Mouse (Mus musculus): ENCODE data around the gene Tmem237.

Gene Tmem237

GRCm38 (mm10) chr1:59094705-59095104 is 25.5 kb downstream of the Tmem237 start, which contains the start of gene C2cd6:
Gene C2cd6 (minus strand): TSS chr1:59094900.
- DNase-seq = no peak

GRCm38 (mm10) chr1:59070867-59071266 is 49.3 kb downstream of the Tmem237 start:
- peak; percentile 30 to 62 for DNase-seq

GRCm38 (mm10) chr1:59067976-59068375 is 52.2 kb downstream of the Tmem237 start:
- DNase-seq = peak; percentile 62 to 69

- no peak for DNase-seq
Observed at GRCm38 (mm10) chr1:59063697-59064096, 56.5 kb downstream of the Tmem237 start.

GRCm38 (mm10) chr1:59056955-59057354 is 63.3 kb downstream of the Tmem237 start:
- DNase-seq = peak in 1 of 2 experiments; percentile 21

- DNase-seq = no peak
Observed at GRCm38 (mm10) chr1:59051306-59051705, 68.9 kb downstream of the Tmem237 start.

Data from kidney, postnatal 25 days (tissue).